Mouse (Mus musculus) bone marrow, adult 2 months (tissue): ENCODE measurements at regions not wholly inside any gene's neighbourhood (a gene's known extent, or its start where the extent isn't known, plus 50 kb on each side); places are given as distances from the start of the nearest gene placed in this dataset.

Experiments
- CTCF ChIP-seq: fragments of 200-500 bp; IDR thresholded peaks from 2 replicates; pipeline ENCODE4 v1.5.1; 2011; ENCODE audit warnings: low read length, control low read depth; ENCODE audit not compliant: control insufficient read depth, insufficient read depth
- POLR2A ChIP-seq: fragments of 200-500 bp; IDR thresholded peaks from 2 replicates; pipeline ENCODE4 v1.6.1; 2011; ENCODE audit warnings: low read depth, mild to moderate bottlenecking, control low read depth, low read length, borderline replicate concordance; ENCODE audit not compliant: control insufficient read depth

GRCm38 (mm10) chr3:51127875-51128274, 96.4 kb upstream of the Noct start:
- TF ChIP-seq POLR2A, result no peak
- TF ChIP-seq CTCF, result no peak
